Mouse (Mus musculus): ENCODE data around the gene Gm42878. TPM values are rescaled to one million over a fixed set of nuclear protein-coding genes. Genes with fewer than 3 reads are reported as not detected.
A peak's percentile ranks its signal among the peaks of the same experiment; 100 is the strongest.
"Not testable (repeated sequence)": the region's sequence is repeated elsewhere in the genome, so short reads cannot be mapped to it uniquely, and the experiment has no call there.

The Gm42878 gene
- total RNA-seq, 2 experiments from 2014 or later = not detected

DNA sequence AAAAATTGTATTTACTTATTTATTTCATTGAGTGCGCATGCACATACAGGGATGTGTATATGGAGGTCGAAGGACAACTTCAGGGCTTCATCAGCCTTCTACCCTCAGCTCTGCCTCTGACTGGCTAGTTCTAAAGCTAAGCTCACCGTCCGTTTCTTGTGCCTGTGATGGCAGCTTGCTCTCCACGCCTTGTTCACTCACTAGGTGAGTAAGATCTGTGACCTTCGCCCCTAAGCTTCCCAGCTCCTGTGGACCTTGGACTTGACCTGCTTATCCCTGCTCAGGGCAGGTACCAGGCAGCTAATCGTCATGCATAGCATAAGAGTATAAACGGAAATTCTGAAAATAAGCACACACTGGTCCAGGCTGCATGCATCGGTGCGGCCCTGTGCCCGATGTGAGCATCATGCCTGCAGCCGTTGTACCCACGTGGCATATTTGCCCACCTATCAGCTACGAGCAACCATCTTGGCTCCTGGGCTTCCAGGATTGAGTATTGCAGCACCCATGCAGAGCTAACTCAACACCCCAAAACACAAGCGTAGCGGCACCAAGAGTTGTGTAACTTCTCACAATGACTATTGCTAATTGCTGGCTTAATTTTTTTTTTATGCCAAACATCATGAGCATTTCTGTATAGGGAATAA is 20.9 kb upstream of the Gm42878 start:
- DNase-seq = no peak
- intact Hi-C loops (cut with DNase I) = no loop called here

DNA sequence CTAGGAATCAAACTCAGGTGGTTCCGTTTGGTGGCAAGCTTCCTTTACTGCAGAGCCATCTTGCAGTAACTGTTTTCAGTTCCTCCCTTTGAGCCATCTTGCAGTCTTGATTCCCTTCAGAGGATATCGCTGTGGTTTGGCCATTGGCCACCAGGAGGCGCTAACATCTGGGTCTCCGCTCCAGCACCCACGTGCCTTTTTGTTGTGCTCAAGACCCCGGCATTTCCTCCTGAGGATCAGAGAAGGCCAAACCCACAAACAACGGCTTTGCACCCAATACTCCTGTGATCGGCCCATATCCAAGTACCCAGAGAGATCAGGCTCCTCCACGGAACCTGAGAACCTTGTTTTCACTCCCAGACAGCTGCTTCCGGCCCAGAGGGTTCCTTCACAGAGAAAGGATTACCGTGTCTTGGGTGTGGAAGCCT is 19.2 kb upstream of the Gm42878 start:
- peak; percentile 88 to 93 for DNase-seq
- intact Hi-C loops (cut with DNase I) = loop anchor here (1.0 to 2.0 kb wide), 2 partner anchors 18 to 38 kb away; no protein-coding TSS in a partner anchor

DNA sequence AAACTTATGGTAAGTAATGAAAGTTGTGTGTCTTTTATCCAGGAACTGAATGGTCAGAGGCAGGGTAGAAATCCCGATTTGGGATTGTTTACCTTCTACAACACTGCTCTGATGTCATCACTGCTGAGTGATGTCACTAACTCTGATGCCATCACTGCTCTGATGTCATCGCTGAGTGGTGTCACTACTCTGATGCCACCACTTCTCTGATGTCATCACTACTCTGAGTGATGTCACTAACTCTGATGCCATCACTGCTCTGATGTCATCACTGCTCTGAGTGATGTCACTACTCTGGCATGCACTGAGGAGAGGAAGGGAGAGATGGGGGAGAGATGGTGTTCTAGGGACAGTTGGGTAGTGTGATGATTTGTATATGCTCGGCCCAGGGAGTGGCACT is 17.2 kb upstream of the Gm42878 start:
- DNase-seq = no peak
- intact Hi-C loops (cut with DNase I) = no loop called here

DNA sequence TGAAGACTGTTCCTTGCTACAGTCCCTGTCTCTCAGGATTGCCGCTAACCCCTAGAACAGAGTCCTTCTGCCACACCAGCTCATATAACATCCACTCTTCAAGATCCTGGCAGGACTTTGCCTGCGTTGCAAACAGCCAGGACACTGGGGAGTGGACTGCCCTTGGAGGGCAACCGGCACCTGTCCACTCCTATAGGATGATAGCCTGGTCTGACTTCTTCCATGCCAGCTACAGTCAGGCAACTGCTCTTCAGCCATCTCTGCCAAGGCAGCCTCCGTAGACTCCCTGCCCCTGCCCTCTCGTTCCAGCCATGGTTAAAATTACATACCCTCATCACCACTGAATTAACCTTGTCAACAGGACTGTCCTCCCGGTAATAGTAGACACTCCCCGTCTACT is 3.9 kb upstream of the Gm42878 start:
- intact Hi-C loops (cut with DNase I) = no loop called here
- no peak for DNase-seq

DNA sequence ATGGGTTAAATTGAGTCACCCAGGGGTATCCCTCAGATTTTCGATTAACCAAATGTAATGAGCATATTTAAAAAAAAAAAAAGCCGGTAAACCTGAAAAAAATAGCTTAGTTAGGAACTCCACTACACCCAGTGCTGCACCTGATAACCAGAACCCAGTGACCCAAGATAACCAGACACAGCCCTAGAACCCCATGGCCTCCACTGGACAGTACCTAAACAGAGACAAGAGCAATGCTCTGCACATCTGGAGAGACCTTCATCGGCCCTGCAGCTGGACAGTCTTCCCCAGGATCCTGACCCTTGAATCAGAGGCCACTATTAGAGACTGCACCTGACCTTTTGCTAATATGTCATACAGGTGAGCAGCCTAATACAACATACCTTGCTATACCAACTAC is 1.8 kb upstream of the Gm42878 start:
- no peak for DNase-seq
- intact Hi-C loops (cut with DNase I) = loop anchor here (2.0 kb wide), 1 partner anchor 56 kb away; no protein-coding TSS in a partner anchor

DNA sequence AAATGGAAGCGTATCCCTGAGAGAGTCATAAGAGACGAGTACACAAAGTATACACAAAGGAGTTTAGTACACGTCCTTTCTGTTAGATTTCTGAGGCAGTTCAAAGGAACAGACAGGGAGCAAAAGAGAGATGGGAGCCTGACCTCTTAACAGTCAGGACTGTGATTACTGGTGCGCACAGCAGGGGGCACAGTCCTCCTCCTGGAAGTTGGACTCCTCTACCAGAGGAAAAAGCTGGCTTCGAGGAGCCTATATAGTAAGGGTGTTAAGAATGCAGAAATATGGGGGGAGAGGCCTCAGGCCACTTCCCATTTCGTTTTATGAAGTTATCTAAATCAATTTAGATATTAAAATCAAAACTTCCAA is 1.2 kb upstream of the Gm42878 start:
- peak; percentile 35 to 44 for DNase-seq
- intact Hi-C loops (cut with DNase I) = loop anchor here (2.0 kb wide), 1 partner anchor 56 kb away; no protein-coding TSS in a partner anchor

DNA sequence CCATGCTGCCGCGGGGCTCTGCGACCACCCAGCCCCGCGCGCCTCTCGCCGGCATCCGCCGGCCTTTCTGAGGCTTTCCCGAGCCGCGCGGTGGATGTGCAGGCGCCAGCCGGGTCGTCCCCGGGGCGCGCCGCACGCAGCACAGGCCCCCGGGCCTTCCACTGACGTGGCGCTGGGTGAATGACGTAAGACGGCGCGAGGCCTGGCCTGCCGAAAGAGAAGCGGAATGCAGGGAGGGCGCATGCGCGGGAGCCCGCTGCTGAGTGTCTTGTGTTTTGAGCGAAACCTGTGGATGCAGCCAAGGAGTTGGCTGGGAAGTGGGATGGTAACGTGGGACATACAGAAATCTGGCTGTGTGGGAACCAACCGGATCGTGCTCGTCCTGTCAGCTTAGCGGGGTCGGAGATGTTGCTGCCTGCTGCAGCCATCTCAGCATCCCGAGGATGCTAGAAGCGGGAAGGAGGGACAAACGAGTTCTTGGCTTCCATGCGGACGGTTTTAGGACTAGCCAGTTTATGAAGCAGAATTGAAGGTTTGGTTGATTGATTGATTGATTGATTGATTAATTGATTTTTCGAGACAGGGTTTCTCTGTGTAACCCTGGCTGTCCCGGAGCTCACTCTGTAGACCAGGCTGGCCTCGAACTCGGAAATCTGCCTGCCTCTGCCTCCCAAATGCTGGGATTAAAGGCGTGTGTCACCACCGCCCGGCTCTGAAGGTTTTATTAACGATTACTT is 679 bp upstream of the Gm42878 start, which contains the start of gene Mapkapk5:
Mapkapk5 (minus strand) TSS at position 113 of the 737 bp plus-strand sequence.
- intact Hi-C loops (cut with DNase I) = loop anchor here (2.0 kb wide), 1 partner anchor 57 kb away; no protein-coding TSS in a partner anchor

DNA sequence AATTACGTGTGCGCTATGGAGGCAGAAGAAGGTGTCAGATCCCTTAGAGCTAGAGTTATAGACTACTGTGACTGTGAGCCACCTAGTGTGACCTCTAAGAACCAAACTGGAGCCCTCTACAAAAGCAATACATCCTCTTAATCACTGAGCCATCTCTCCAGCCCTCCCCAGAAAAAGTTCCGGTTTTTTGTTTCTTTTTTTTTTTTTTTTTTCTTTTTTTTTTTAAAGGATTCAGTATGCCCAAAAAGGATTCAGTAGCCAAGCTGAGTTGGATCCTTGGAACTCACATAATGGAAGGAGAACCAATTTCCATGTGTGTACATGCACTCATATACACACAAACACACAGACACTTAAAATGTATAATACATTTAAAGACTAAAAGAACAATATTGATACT is 1.9 kb downstream of the Gm42878 start:
- intact Hi-C loops (cut with DNase I) = loop anchor here (5.0 kb wide), 1 partner anchor 91 kb away; the partner anchor contains the start of genes Erp29 and Tmem116
- DNase-seq = no peak

More for the DNA sequence above, 679 bp upstream of the Gm42878 start, which contains the start of gene Mapkapk5:
- DNase-seq = peak; percentile 99 to 100

DNA sequence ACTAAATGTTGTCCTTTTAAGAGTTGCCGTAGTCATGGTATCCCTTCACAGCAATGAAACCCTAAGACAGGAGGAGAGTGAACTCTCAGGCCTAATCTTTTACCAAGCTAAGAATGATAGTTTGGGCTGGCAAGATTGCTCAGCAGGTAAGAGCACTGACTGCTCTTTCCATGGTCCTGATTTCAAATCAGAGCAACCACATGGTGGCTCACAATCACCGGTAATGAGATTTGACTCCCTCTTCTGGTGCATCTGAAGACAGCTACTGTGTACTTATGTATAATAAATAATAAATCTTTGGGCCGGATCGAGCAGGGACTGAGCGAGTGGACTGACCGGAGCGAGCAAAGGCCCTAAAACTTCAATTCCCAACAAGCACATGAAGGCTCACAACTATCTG is 4.0 kb downstream of the Gm42878 start:
- DNase-seq = no peak

DNA sequence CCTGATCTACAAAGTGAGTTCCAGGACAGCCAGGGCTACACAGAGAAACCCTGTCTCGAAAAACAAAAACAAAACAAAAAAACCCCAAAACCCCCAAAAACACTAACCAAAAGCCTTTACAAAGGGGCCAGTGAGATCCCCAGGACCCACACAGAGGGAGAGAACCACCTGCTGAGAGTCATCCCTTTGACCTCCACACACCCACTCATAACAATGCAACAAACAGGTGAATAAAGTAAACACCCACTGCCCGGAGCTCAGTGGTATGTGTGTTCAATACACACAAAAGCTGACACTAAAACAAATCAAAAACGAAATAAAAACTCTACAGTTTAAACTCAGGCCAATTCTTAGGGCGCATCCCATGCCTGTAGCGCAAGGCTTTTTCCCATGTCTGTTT is 5.2 kb downstream of the Gm42878 start:
- intact Hi-C loops (cut with DNase I) = loop anchor here (5.0 kb wide), 1 partner anchor 88 kb away; the partner anchor contains the start of genes Erp29 and Tmem116

More for the DNA sequence above, 4.0 kb downstream of the Gm42878 start:
- intact Hi-C loops (cut with DNase I) = loop anchor here (5.0 kb wide), 1 partner anchor 89 kb away; the partner anchor contains the start of genes Erp29 and Tmem116

DNA sequence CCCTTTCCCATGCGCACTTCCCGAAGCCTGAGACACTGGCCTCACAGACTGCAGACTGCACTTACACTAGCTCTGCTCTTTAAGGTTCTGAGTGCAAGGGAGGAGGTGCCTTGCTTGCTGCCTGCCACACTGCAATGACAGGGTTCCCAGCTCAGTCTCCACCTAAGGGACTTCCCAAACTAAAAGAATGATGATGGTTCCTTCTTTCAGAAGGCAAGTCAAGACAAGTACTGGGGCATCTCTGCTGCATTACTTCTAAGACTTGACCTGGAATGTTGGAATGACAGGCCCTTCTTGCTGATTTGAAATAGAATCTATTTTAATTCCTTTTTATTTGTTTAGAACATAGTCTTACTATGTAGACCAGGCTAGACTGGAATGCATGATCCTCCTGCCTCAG is 7.7 kb downstream of the Gm42878 start:
- intact Hi-C loops (cut with DNase I) = no loop called here
- DNase-seq = no peak

More for the DNA sequence above, 5.2 kb downstream of the Gm42878 start:
- DNase-seq = no peak

DNA sequence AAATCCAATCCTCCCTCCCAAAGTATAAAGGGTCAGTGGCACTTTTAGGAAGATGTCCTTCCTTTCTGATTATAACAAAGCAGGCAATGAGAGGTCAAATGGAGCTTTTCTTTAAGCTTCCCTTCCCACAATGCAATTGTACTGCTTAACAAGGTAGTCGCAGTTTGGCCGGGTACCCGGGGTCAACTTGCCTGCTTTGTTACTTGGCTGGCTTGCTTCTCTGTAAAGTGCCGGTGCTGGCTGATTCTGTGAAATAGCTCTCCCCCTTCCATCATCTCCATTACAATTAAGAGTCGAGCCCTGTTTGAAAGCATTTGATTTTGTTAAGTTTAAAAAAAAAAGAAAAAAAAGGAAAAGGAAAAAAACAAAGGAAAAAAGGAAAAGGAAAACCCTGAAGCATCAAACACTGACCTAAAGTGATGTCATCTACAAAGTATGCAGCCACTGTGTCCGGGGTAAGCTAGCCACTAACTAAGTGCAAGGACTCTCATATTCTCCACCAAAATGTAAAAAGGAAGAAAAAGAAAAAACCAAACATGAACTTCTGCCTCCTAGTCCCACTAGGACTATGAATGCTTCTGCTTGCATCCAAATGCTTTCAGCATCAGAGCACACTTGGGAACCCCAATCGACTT is 8.2 kb downstream of the Gm42878 start:
- DNase-seq = no peak
- intact Hi-C loops (cut with DNase I) = no loop called here

DNA sequence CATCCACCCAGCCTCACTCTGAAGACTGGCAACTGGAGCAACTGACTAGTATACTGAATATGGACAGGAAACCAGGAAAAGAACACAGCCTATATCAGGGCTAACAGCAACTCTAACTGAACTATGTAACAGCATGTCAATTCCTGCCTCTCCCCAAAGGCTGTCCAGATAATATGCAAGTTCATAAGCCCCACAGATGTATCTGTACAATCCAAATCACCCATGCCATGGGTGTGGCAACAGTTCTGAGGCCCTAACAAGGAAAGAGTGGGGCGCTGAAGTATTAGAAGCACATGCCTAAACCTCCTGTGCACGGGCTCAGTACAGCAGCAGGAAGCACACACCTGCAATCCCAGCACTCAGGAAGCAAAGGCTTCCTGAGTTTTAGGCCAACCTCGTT is 10.2 kb downstream of the Gm42878 start:
- intact Hi-C loops (cut with DNase I) = no loop called here
- no peak for DNase-seq

DNA sequence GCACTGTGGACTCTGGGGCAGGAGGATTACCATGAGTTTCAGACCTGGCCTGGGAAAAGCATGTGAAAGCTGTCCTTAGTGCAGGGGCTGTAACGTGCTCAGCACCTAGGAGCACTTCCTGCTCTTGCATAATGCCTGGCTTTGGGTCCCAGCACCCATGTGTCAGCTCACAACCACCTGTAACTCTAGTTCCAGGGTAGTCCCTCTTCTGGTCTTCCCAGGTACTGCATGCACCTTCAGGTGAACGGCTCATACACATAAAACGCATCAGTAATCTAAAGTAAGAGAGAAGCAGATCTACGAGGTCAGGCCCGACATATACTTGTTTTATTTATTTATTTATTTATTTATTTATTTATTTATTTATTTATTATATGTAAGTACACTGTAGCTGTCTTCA is 10.8 kb downstream of the Gm42878 start:
- intact Hi-C loops (cut with DNase I) = no loop called here
- DNase-seq = no peak

DNA sequence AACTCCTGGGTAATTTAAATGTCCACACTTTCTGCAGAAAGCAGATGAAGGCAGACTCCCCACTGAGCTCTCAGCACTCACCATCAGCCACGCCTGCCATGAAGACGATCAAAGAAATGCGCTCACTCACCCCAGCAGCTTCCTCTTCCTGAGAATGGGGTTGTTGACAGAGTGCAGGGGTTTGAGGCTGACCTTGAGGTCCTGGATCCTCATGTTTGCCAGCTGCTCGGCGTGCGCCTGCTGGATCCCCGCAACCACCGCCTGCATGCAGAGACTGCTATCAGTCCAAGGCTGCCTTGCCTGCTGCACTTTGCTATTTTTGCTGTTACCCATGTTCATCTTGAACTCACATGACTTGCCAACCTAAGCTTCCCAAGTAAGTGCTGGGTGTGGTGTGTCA is 18.3 kb downstream of the Gm42878 start:
- intact Hi-C loops (cut with DNase I) = no loop called here
- DNase-seq = no peak

DNA sequence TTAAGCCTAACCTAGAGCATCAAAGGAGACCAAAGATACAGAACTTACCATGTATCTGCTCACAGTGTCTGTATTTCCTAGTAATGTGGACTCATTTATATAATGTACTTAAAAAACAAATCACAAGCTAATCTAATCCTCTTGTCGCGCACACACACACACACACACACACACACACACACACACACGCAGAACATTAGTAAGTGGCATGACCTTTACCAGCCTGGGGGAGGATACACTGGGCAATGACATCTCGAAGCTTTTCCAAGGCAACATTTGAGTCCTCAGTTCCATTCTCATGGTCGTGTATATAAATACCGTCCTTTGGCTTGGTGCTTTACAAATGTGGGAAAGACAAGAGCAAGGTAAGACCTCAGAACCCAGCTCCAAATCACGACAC is 18.8 kb downstream of the Gm42878 start:
- DNase-seq = no peak
- intact Hi-C loops (cut with DNase I) = no loop called here

DNA sequence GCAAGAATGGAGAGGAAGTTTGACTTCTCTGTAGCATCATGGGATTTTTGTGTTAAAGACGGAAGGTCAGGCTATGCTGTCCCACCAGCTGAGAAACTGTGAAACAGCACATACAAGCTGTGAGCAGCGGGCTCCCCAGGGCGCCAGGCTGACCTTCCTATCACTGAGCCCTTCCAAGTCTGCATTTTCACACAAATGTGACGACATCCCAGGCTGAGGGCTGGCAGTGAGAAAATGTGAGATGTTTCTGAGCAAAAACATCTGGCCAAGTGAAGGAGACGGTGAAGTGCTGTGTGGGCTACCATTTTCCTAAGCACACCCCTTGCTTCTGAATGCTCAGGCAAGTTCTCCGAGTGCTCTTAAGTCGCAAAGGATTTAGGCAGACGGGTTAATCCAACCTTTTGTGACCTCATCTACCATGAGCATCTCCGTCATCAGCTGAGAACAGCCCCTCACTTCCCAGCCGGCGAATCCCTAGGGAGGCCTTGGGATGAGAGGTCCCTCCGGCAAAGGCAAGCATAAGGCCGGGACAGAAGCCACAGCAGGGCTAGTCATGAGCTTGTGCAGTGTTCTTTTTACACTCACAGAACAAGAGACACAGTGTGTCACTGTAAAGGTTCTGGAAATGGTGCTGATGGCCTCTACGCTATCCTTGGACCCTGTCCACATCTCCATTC is 19.4 kb downstream of the Gm42878 start:
- peak in 1 of 2 experiments; percentile 12 for DNase-seq
- intact Hi-C loops (cut with DNase I) = no loop called here

DNA sequence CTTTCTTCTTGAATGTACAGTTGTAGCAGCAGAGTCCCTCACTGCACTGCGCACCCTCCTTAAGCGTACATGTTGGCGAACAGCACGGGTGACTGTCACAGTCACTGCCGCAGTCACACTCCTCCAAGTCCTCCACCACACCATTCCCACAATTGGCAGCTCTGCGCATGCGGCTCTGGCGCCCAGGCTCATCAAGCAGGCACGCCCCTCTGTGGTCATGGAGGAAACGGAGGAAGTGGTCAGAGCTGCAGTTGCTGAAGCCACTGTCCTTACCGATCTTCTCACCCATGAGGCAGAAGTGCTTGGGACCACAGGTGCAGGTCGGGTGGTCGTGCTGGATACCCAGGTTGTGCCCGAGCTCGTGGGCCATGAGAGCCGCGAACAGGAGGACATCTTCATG is 25.5 kb downstream of the Gm42878 start:
- intact Hi-C loops (cut with DNase I); DNase-seq: not testable (repeated sequence)

DNA sequence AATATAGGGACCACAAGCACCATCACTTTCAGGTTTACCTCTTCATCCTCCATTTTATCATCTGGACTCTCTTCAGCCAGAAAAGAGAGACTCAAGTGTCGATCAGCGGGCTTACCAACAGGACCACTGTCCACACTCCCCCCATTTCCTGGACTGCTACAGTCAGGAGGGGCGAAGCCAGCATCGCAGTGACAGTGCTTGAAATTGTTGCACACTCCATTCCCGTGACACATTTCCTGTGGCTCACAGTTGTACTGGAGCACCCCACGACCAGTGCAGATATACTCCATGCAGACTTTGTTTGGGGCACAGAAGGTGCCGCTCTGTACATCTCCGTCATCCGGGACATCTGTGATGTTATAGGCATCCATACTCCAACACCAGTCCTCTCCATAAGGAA is 26.3 kb downstream of the Gm42878 start:
- DNase-seq = no peak
- intact Hi-C loops (cut with DNase I) = no loop called here

DNA sequence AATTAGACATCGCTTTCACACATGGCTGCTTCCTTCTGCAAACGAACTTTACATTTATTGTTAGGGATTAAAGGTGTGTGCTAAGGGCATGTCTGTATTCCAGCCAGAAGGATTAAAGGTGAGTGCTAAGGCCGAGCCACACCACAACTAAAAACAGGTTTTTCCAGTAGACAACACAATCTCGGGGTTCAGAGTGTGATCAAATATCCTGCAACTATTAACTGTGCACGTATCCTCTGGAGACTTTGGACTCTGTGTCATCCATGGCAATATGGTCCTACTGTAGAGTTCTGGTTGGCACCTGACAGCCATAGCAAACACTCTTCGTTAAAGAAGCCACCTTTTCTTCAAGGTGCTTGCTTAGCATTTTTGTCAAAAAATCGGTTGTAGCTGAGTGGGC is 35.3 kb downstream of the Gm42878 start:
- intact Hi-C loops (cut with DNase I) = no loop called here
- DNase-seq = no peak

DNA sequence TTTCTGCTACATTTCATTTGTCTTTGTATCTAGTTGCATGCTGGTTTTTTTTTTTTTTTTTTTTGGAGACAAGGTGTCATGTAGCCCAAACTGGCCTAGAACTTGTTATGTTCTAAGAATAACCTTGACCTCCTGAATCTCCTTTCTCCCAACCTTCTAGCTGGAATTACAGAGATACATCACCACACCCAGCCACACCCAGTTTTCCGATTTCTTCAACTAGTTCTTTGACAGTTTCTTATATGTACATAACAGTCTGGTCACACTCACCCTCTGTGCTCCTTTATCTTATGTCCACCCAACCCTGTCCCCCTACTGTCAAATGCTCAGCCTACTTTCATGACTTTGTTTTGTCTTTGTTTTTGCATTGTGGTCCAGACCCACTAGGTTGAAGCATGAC is 38.4 kb downstream of the Gm42878 start:
- DNase-seq = no peak
- intact Hi-C loops (cut with DNase I) = no loop called here
